Mouse (Mus musculus): ENCODE results near the gene Bax.
A peak's percentile ranks its signal among the peaks of the same experiment; 100 is the strongest.

Bax gene

GRCm38 (mm10) chr7:45426556-45426955 is 40.1 kb downstream of the Bax start:
- H3K27me3 ChIP-seq (ENCODE audit: control insufficient read depth, insufficient read depth, low read length, poor library complexity, severe bottlenecking) = no peaks in the 10 kb centered on the region
- peaks cover 18% of the 10 kb centered on the region for H3K36me3 ChIP-seq (ENCODE audit: control insufficient read depth, insufficient read depth, low read length, poor library complexity, severe bottlenecking)
- DNase-seq (ENCODE audit: low read depth, low spot score) = no peak

- peaks cover 19% of the 10 kb centered on the region for H3K36me3 ChIP-seq (ENCODE audit: control insufficient read depth, insufficient read depth, low read length, poor library complexity, severe bottlenecking)
- H3K27me3 ChIP-seq (ENCODE audit: control insufficient read depth, insufficient read depth, low read length, poor library complexity, severe bottlenecking) = no peaks in the 10 kb centered on the region
- no peak for DNase-seq (ENCODE audit: low read depth, low spot score)
Measured at GRCm38 (mm10) chr7:45421194-45421593, 45.5 kb downstream of the Bax start.

DNA sequence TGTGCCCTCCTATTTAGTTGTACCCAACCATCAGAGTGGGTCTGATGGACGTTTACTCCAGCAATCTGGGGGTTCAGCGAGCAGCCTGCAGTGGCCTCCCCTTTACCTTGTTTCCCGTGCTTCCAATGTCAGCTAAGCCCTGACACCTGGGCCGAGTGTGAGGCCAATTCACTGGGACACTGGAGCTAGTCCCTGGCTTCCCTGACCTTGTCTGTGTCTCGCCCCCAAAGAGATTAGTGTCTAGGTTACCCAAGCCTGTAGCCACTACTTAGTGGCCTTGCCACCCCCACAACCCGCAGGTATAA is 46.1 kb downstream of the Bax start, which contains the start of gene Lhb:
Gene Lhb (plus strand): TSS at position 206 of the 305 bp plus-strand sequence.
- DNase-seq (ENCODE audit: low read depth, low spot score) = no peak
- H3K27me3 ChIP-seq (ENCODE audit: control insufficient read depth, insufficient read depth, low read length, poor library complexity, severe bottlenecking) = no peaks in the 10 kb centered on the region
- H3K36me3 ChIP-seq (ENCODE audit: control insufficient read depth, insufficient read depth, low read length, poor library complexity, severe bottlenecking) = peaks cover 19% of the 10 kb centered on the region

- Histone ChIP-seq H3K27me3 (ENCODE audit: control insufficient read depth, insufficient read depth, low read length, poor library complexity, severe bottlenecking) (no peaks in the 10 kb centered on the region), H3K36me3 (ENCODE audit: control insufficient read depth, insufficient read depth, low read length, poor library complexity, severe bottlenecking) (peaks cover 19% of the 10 kb centered on the region)
- DNase-seq (ENCODE audit: low read depth, low spot score) = no peak
Measured at GRCm38 (mm10) chr7:45419859-45420614, 46.7 kb downstream of the Bax start.

- no peaks in the 10 kb centered on the region for H3K27me3 ChIP-seq (ENCODE audit: control insufficient read depth, insufficient read depth, low read length, poor library complexity, severe bottlenecking)
Measured at GRCm38 (mm10) chr7:45417962-45418492, 48.7 kb downstream of the Bax start.

DNA sequence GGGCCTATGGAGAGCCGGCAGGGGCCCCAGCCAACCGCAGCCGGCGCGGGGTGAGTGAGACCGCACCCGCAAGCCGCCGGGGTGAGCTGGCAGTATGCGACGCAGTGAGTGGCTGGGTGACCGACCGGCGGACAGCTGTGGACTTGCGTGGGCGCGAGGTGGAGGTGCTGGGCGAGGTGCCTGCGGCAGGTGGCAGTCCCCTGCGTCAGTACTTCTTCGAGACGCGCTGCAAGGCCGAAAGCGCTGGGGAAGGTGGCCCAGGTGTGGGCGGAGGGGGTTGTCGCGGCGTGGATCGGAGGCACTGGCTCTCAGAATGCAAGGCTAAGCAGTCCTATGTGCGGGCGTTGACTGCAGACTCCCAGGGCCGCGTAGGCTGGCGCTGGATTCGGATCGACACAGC is 51.1 kb downstream of the Bax start:
- peak; percentile 43 for DNase-seq (ENCODE audit: low read depth, low spot score)
- Histone ChIP-seq H3K27me3 (ENCODE audit: control insufficient read depth, insufficient read depth, low read length, poor library complexity, severe bottlenecking) (no peaks in the 10 kb centered on the region; the same call in 1 of the 2 replicates), H3K36me3 (ENCODE audit: control insufficient read depth, insufficient read depth, low read length, poor library complexity, severe bottlenecking) (no peaks in the 10 kb centered on the region)

More at GRCm38 (mm10) chr7:45417962-45418492, 48.7 kb downstream of the Bax start:
- H3K36me3 ChIP-seq (ENCODE audit: control insufficient read depth, insufficient read depth, low read length, poor library complexity, severe bottlenecking) = peaks cover 16% of the 10 kb centered on the region
- DNase-seq (ENCODE audit: low read depth, low spot score) = no peak

DNA sequence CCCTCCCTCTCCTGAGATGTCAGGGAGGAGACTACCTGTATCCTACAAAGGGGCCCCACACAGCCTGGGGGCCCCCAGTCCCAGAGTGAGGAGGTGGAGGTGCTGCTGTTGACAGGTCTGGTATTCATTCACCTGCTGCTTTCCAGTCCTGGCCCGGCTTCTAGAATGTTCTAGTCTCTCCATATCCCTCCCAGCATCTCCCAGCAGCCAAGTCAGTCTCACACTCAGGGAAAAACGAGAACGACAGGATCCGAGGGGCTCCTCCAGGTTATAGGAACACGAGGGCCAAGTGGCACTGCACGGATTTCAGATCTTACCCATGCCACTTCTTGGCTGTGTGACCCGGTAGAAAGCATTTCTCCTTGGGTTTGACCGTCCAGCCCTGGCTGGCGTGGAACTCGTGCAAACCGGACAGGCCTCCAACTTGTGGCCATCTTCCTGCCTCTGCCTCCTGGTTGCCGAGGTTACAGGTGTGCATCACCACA is 51.9 kb downstream of the Bax start:
- DNase-seq (ENCODE audit: low read depth, low spot score) = no peak
- H3K36me3 ChIP-seq (ENCODE audit: control insufficient read depth, insufficient read depth, low read length, poor library complexity, severe bottlenecking) = no peaks in the 10 kb centered on the region
- H3K27me3 ChIP-seq (ENCODE audit: control insufficient read depth, insufficient read depth, low read length, poor library complexity, severe bottlenecking) = no peaks in the 10 kb centered on the region; the same call in 1 of the 2 replicates

DNA sequence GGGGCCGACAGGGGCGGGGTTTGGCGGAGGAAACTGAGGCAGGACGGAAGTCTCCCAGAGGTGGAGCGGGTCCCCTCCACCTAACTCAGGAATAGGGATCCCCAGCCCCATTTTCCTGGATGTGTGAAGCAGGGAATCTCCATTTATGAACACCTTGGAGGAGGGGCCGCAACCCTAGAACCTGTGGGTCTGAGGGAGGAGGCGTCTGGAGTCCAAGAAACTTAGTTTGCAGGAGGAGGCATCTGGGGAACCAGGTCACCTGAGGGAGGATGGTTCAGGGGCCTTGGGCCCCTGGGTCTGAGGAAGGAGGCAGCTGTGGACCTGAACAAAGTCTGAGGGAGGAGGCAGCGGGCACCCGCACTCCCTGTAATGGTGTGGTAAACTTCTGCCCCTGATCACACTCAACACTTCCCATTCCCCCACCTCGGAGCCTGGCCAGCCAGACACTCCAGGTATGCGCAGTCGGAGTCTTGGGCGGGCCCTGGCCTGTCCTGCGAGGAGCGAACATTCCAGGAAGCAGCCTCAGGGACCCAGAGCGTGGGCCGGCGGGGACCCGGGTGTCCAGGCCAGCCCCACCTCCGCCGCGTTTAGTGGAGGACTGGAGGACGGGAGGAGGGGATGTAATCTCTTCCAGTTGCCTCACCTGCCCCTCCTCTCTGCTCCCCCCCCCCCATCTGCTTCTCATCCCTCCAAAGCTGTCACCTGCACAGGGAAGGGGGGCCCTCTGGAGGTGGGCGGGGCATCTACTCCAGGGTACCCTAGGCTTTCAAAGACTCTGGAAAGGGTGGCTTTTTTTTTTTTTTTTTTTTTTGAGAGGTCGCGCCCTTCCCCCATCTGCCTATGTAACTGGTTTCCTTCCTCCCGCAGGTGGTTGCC is 52.6 kb downstream of the Bax start:
- DNase-seq (ENCODE audit: low read depth, low spot score) = no peak
- Histone ChIP-seq H3K36me3 (ENCODE audit: control insufficient read depth, insufficient read depth, low read length, poor library complexity, severe bottlenecking) (no peaks in the 10 kb centered on the region), H3K27me3 (ENCODE audit: control insufficient read depth, insufficient read depth, low read length, poor library complexity, severe bottlenecking) (no peaks in the 10 kb centered on the region; the same call in 1 of the 2 replicates)

- DNase-seq (ENCODE audit: low read depth, low spot score) = no peak
Measured at GRCm38 (mm10) chr7:45413113-45413863, 53.4 kb downstream of the Bax start, which contains the start of gene Ntf5. Ntf5 (plus strand) TSS chr7:45413695.

GRCm38 (mm10) chr7:45412421-45412820 is 54.3 kb downstream of the Bax start:
- Histone ChIP-seq H3K27me3 (ENCODE audit: control insufficient read depth, insufficient read depth, low read length, poor library complexity, severe bottlenecking) (no peaks in the 10 kb centered on the region; the same call in 1 of the 2 replicates), H3K36me3 (ENCODE audit: control insufficient read depth, insufficient read depth, low read length, poor library complexity, severe bottlenecking) (no peaks in the 10 kb centered on the region)
- no peak for DNase-seq (ENCODE audit: low read depth, low spot score)

More at GRCm38 (mm10) chr7:45413113-45413863, 53.4 kb downstream of the Bax start, which contains the start of gene Ntf5:
- H3K36me3 ChIP-seq (ENCODE audit: control insufficient read depth, insufficient read depth, low read length, poor library complexity, severe bottlenecking) = no peaks in the 10 kb centered on the region
- no peaks in the 10 kb centered on the region; the same call in 1 of the 2 replicates for H3K27me3 ChIP-seq (ENCODE audit: control insufficient read depth, insufficient read depth, low read length, poor library complexity, severe bottlenecking)

Measured in splenic B cell, adult 2 months (primary cell).